Mouse (Mus musculus) monocyte, adult 5-6 weeks (primary cell): ENCODE data around the gene Med6. TPM values are rescaled to one million over a fixed set of nuclear protein-coding genes. Genes with fewer than 3 reads are reported as not detected.

ENCODE experiments used
- ATAC-seq: fragments of 153-309, 156-312 bp; replicated peaks from 2 replicates; pipeline ENCODE4 v1.8.0; 2017; ENCODE audit warnings: mild to moderate bottlenecking; ENCODE audit not compliant: low TSS enrichment, insufficient number of reproducible peaks, severe bottlenecking, poor library complexity, low FRiP score
- total RNA-seq: library from RNA; stranded (forward); fragments of 200-1000, 200-491, 200-594 nt; gene quantifications from 3 replicates; pipeline ENCODE4 v1.2.3, GENCODE M21; 2017

The Med6 gene
- total RNA-seq = 71.1 to 93.2 TPM (median 77.1 TPM) in 3 replicates

DNA sequence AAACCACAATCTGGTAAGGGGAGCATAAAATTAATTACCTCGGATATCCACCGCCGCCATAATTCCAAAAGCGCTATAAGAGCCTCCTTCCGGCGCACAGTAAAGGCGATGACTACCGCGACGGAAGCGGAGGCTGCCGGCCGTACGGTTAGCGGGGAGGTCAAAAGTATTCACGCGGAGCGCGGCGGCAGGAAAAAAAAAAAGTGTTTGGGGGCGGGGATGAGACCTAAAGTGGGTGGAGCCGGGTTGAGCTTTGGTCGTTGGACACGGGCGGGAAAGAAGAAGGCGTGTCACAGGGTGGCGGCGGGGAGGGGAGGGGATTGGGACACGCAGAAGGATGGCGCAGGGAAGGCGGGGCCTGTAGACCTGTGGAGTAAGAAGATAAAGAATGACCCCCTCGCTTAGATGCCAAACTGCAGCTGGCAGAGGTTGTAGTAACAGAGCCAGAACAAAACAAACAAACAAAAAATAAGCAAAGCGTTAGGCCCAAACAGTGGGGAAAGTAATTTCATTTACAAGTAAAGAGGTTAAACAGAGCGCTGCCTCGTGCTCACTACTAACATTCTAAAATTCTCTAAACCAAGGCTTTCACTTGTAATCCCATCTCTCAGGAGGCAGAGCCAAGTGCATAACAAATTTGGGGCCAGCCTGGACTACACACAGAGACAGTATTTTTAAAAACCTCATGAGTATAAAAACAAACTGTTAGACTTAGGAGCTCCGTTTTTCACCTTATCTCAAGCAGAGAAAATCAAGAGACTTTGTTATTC, at the start of gene Med6:
Gene Med6, minus strand, starts transcription at position 107 of the 770 bp plus-strand sequence.
- ATAC-seq = peak; percentile 98

GRCm38 (mm10) chr12:81642361-81643082, 47.7 kb upstream of the Med6 start:
- no peak for ATAC-seq

GRCm38 (mm10) chr12:81640656-81641055, 45.8 kb upstream of the Med6 start:
- no peak for ATAC-seq

- no peak for ATAC-seq
These were observed 38.4 kb upstream of the Med6 start for GRCm38 (mm10) chr12:81633246-81633645.

- no peak for ATAC-seq
These were observed 37.0 kb upstream of the Med6 start for GRCm38 (mm10) chr12:81631661-81632401.

- no peak for ATAC-seq
These were observed 36.3 kb upstream of the Med6 start, which contains the start of gene Ttc9 for GRCm38 (mm10) chr12:81630915-81631660. Ttc9 (plus strand) TSS chr12:81631249.

- ATAC-seq = no peak
These were observed 35.7 kb upstream of the Med6 start for GRCm38 (mm10) chr12:81630520-81630914.

GRCm38 (mm10) chr12:81628091-81628490, 33.3 kb upstream of the Med6 start:
- no peak for ATAC-seq

DNA sequence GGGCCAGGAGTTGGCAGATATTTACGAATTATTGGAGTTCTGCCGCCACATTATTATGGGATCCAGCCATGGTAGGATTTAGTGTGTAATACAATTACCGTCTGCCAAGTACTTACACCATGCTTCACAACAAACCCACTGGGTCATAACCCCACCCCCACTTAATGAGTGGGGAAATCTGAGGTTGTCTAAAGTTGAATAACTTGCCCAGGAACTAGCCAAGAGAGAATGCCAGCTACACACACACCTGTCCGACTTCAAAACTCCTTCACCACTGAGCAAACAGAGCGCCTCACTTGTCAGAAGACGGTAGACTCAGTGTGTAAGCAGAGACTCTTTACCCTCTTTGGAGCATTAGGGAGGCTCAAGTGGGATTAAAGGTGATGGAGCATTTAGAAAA, 32.6 kb upstream of the Med6 start:
- no peak for ATAC-seq

- no peak for ATAC-seq
These were observed 31.5 kb upstream of the Med6 start for GRCm38 (mm10) chr12:81626226-81626861.

- ATAC-seq = no peak
These were observed 28.6 kb upstream of the Med6 start for GRCm38 (mm10) chr12:81623377-81623776.

GRCm38 (mm10) chr12:81619302-81619701, 24.5 kb upstream of the Med6 start:
- peak; percentile 80 for ATAC-seq

DNA sequence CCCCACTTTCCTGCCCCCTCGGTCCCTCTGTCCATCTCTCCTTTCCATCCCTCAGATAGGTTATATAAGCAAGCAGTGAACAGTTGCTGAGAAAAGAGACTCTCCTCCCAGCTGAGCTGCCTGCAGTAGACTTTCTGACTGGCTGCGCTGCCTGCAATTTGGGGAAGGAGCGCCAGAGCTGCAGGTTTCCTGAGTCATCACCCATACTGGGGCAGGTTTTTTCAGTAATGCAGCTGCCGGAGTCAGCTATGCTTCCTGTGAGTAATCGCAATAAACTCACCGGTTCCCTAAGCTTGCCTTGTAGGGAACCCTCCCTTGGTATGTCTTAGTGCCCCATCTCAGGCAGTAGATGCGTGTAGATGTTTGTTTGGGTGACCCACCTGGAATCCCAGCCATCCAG, 22.2 kb upstream of the Med6 start:
- ATAC-seq = no peak

DNA sequence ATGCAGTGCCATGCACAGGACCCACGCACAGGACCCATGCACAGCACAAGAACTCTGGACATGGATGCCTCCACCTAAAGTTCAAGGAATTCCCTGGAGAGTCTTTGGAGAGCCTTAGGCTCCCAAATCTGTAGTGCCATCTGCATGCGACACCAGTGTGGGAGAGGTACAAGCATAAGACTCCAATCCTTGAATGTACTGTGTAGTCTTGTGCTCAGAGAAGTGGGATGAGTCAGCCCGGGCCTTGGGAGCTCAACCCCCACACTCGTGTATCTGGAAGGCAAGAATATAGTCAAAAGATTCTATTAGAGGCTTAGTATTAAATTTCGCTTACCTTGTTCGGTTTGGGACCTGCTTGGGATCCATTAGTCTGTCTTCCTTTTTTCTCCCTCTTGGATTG, 21.0 kb upstream of the Med6 start:
- no peak for ATAC-seq

DNA sequence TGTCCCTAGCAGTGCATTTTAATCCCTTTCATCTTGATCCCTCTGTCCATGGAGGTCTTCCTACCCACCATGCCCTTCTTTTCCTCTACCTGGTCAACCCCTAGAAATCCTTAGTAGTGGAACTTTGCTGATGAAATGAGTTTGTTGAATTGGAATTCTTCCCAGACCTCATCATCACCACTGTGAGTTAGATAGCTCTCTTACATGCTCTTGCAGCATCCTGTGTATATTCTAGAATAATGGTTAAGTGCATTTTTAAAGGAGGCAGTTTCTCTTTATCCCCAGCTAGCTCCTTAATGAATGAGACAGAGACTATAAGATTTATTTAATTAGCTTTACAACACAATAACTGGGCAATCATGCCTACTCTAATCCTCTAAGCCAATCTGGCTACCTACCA, 14.6 kb upstream of the Med6 start:
- no peak for ATAC-seq

- ATAC-seq = no peak
These were observed 10.4 kb upstream of the Med6 start for GRCm38 (mm10) chr12:81604995-81605784.

DNA sequence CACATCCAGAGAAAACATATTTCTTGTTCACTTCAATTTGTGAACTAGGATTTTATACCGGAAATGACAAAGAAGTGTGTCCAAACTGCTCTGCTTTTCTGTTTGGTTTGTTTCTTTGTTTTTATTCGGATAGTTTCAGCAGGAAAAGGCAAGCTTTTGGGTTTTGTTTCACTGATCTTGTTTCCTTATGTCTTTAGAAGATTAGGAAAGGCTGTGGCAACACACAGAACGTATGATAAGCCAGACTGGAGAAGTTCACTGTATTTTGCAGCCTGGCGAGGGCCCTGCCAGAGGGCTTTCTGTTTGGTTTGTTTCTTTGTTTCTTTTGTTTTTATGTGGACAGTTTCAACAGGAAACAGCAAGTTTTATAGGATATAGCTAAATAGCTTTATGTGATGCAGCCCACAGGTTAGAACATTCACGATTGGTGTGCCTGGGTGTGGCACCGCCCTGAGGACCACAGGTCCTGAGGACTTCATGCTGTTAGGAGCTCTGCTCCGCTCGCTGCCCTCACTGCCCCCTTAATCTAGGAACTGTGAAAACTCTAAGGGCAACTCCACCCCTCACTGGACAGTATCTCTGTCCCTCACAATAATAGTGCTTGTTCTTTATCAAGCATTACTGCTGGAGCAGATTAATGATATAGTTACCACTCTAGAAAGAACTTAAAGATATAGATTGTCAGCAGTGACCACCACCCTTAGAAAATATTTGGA, 1.9 kb upstream of the Med6 start:
- no peak for ATAC-seq
